Mouse (Mus musculus): ENCODE data around the gene Spo11.

DNA sequence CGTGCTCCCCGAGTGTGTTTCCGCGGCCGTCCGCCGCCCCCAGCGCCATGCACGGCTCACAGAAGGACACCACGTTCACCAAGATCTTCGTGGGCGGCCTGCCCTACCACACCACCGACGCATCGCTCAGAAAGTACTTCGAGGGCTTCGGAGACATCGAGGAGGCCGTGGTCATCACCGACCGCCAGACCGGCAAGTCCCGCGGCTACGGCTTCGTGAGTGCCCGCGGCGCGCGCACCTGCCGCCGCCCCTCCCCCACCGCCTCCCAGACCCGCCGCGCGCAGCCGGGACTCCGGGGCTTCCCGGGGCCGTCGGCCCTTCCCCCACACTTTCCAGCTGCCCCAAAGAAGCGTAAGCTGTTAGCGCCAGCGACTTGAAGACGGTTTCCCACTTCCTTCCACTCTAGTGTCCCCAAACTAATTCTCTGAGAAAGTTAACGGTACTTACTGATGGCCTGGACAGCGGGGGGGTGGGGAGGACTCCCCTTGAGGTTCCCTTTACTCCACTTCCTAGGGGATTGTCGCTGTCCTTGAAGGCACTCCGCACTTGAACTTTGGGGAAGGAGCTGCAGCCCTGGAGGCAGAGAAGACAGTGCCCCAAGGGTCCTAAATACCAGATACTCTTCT is 44.7 kb downstream of the Spo11 start:
- TF ChIP-seq POLR2A (IDR thresholded peaks at IDR 0.05; ENCODE audit: control insufficient read depth, low read depth, low read length) (no peak), CTCF (IDR thresholded peaks at IDR 0.05; ENCODE audit: control insufficient read depth, insufficient read depth, insufficient replicate concordance, low read depth, low read length) (no peak)

All from testis, adult 2 months (tissue).